Mouse (Mus musculus) B cell, adult (primary cell): Measurements from ENCODE around the gene Cldn7. TPM values are rescaled to one million over a fixed set of nuclear protein-coding genes. Genes with fewer than 3 reads are reported as not detected.

Source experiments
- total RNA-seq: library from RNA; stranded (reverse); gene quantifications from 4 replicates; pipeline ENCODE4 v1.2.4, GENCODE M21; 2023; ENCODE audit not compliant: inconsistent age

Gene Cldn7
- not detected in 4 replicates for total RNA-seq

DNA sequence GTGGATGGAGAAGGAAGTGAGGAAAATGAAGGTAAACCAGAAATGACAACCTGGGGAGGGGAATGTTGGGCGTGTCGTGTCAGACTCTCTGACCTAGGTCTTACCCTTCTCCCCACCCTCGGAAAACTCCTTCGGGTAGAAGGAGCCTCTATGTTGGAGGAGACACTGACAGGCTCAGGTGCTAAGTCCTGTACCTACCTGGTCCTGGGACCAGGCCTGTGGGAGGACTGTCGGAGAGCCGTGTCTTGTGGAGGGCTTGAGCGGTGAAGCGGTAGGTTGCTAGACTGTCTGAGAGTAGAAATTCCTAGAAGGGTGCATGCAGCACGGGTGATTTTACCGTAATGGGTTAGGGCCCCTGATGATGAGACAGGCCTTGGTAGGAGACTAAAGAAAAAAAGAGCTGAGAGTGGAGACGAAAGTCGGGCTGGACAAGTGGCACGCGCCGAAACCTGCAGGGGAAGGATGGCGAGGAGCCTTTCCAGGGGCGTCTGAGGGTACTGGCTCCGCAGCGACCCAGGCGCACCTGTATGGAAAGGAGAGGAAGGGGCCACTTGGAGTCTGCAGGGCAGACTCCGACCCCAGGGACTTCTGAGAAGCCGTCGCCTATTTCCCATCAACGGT, at the start of gene Cldn7:
Gene Cldn7, plus strand, starts transcription at position 130 of the 621 bp plus-strand sequence.

GRCm38 (mm10) chr11:69921114-69922011, 43.2 kb upstream of the Cldn7 start, which contains the start of gene Eif5a:
Gene Eif5a (minus strand): TSS chr11:69921958.

GRCm38 (mm10) chr11:69935137-69935879, 29.3 kb upstream of the Cldn7 start, which contains the start of gene Ybx2:
Gene Ybx2 (plus strand): TSS chr11:69935796.

DNA sequence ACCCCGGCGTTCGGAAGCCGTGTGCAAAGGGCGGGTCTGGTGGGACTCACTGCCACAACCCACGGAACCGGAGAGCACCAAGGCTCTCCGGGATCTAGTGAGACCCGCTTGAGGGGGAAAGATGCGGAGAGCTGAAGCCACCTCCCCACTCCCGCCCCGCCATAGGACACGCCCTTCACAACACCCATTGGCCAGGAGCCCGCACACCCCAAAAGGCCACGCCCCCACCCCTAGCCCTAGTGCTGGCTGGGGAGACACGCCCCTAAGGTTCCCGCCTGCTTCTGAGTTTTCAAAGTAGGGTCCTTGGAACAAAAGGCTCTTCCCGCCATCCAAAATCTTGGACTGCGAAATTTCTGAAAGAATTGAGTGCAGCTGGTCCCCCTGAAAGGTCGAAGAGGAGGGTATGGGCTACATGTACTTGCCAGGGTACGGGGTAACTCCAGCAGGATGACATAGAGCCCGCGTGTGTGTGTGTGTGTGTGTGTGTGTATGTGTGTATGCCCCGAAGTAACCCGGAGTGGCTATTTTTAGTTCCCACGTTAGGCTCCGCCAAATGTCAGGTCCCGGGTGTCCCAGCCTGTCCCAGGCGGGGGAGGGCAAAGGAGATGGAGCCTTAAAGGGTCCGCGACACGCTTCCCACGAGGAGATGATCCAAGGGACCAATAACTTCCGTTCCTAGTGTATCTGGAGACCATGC, 16.4 kb upstream of the Cldn7 start, which contains the start of gene Slc2a4:
Gene Slc2a4, minus strand, starts transcription at position 123 of the 697 bp plus-strand sequence.

GRCm38 (mm10) chr11:69981141-69981762, 16.7 kb downstream of the Cldn7 start, which contains the start of gene Ctdnep1:
Gene Ctdnep1 (plus strand): TSS chr11:69981156.

GRCm38 (mm10) chr11:69982225-69982624, 17.6 kb downstream of the Cldn7 start, which contains the start of gene Elp5:
Gene Elp5 (minus strand): TSS chr11:69982517.

GRCm38 (mm10) chr11:69990850-69991691, 26.5 kb downstream of the Cldn7 start, which contains the start of gene Gabarap:
Gene Gabarap (plus strand): TSS chr11:69991143.

DNA sequence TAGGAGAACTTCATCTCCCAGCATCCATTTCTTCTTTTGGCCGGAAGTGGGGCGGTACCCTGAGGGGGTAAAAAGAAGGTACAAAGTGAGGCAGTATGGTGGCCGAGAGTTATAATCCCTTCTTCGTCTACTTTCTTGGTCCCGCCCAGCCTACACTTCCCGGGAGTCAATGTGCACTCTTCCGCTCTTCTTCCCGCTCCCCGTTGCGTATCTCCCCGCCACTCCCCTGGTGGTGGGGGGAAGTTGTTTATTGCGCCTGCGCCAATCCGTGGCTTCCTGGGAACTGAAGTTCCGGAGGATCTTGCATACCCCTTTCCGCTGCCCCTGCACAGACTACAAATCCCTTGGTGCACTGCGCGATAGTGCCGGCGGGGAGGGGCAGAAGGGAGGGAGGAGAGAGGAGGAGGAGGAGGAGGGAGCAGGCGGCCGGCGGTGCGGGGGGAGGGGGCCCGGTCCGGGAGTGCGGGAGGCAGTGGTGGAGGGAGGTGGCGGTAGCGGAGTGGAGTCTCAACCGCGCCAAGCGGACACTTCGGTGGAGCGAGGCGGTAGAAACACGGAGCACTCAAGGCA, 30.9 kb downstream of the Cldn7 start, which contains the start of gene Phf23:
Gene Phf23, plus strand, starts transcription at position 387 of the 570 bp plus-strand sequence.

DNA sequence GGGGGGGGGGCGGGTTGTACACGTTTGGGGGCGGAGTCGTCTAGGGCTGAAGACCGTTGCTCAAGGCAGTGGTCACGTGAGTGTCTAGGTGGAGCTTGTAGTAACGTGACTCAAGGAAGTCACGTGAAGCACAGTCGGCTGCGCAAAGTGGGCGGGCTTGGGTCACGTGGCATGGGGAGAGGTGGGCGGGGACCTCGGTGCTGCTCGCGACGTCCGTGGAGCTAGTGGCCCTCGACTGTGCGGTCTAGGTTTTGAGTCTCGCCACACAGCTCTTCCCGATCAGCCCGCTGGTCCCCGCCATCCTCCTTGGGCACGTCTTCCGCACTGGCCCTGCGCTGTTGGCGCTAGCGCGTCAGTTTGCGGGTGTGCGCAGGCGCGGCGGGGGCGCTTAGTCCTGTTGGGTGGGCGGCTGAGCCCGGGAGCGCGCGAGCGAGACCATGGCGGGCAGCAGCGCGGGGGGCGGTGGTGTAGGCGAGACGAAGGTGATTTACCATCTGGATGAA, 35.9 kb downstream of the Cldn7 start, which contains the start of gene Dvl2:
Gene Dvl2, plus strand, starts transcription at position 200 of the 503 bp plus-strand sequence.

GRCm38 (mm10) chr11:70014880-70015558, 50.4 kb downstream of the Cldn7 start, which contains the start of gene Acadvl:
Gene Acadvl (minus strand): TSS chr11:70015411.

DNA sequence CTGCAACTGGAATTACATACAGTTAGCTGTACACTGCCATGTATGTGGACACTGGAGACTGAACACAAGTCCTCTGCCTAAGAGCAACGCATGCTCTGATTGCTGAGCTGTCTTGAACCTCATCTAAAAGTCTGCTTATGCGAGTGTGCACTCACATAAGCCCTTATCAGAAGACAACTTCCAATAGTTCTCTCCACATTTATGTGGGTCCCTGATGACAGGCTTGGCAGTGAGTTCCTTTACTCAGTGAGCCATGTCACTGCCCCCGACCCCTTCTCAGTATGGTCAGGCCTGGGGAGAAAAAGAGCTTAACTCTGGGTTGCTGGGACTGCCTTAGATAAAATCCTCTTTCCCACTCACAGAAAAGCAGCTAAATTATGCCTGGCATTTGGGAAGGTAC, 52.1 kb downstream of the Cldn7 start, which contains the start of gene Dlg4:
Gene Dlg4, plus strand, starts transcription at position 274 of the 400 bp plus-strand sequence.

Other genes starting within 250 kb of the Cldn7 start
- gene Polr2a, start 206.1 kb upstream of the Cldn7 start, total RNA-seq, result 231 to 244 TPM (median 242 TPM) in 4 replicates
- not detected in 4 replicates for gene Slc35g3, start 202.8 kb upstream of the Cldn7 start, total RNA-seq
- gene Zbtb4, start 198.9 kb upstream of the Cldn7 start, total RNA-seq, result 52.3 to 57.6 TPM (median 54.5 TPM) in 4 replicates
- gene Chrnb1, start 168.8 kb upstream of the Cldn7 start, total RNA-seq, result 8.3 to 11.3 TPM (median 10.1 TPM) in 4 replicates
- gene Fgf11, start 162.9 kb upstream of the Cldn7 start, total RNA-seq, result 0.16 to 0.27 TPM in 2 of 4 replicates, not detected in the others
- gene Tmem102, start 159.2 kb upstream of the Cldn7 start, total RNA-seq, result not detected in 4 replicates
- not detected in 4 replicates for gene Gm39566, start 149.5 kb upstream of the Cldn7 start, total RNA-seq
- not detected in 4 replicates for gene Spem2, start 146.3 kb upstream of the Cldn7 start, total RNA-seq
- not detected in 4 replicates for gene Spem1, start 142.6 kb upstream of the Cldn7 start, total RNA-seq
- 0.24 to 1.3 TPM (median 0.59 TPM) in 4 replicates for gene Nlgn2, start 127.0 kb upstream of the Cldn7 start, total RNA-seq
- gene Tmem256, start 126.3 kb upstream of the Cldn7 start, total RNA-seq, result 30.9 to 38.6 TPM (median 37.0 TPM) in 4 replicates
- gene Plscr3, start 118.4 kb upstream of the Cldn7 start, total RNA-seq, result 9.8 to 13.0 TPM (median 11.5 TPM) in 4 replicates
- gene Tnk1, start 106.0 kb upstream of the Cldn7 start, total RNA-seq, result not detected in 4 replicates
- gene Tmem95, start 86.8 kb upstream of the Cldn7 start, total RNA-seq, result not detected in 4 replicates
- 1.8 to 2.3 TPM (median 2.0 TPM) in 4 replicates for gene Kctd11, start 83.4 kb upstream of the Cldn7 start, total RNA-seq
- gene Acap1, start 69.2 kb upstream of the Cldn7 start, total RNA-seq, result 477 to 556 TPM (median 497 TPM) in 4 replicates
- gene 2810408A11Rik, start 63.8 kb upstream of the Cldn7 start, total RNA-seq, result 2.1 to 2.7 TPM (median 2.3 TPM) in 4 replicates
- gene Neurl4, start 63.7 kb upstream of the Cldn7 start, total RNA-seq, result 55.7 to 74.4 TPM (median 62.8 TPM) in 4 replicates
- 138 to 159 TPM (median 142 TPM) in 4 replicates for gene Gps2, start 50.9 kb upstream of the Cldn7 start, total RNA-seq
- gene Eif5a, start 42.8 kb upstream of the Cldn7 start, total RNA-seq, result 362 to 387 TPM (median 377 TPM) in 4 replicates
- not detected in 4 replicates for gene Ybx2, start 29.0 kb upstream of the Cldn7 start, total RNA-seq
- gene Slc2a4, start 16.6 kb upstream of the Cldn7 start, total RNA-seq, result not detected in 4 replicates
- gene Ctdnep1, start 16.4 kb downstream of the Cldn7 start, total RNA-seq, result 103 to 123 TPM (median 108 TPM) in 4 replicates
- gene Elp5, start 17.7 kb downstream of the Cldn7 start, total RNA-seq, result 34.4 to 62.8 TPM (median 46.7 TPM) in 4 replicates
- 311 to 355 TPM (median 331 TPM) in 4 replicates for gene Gabarap, start 26.4 kb downstream of the Cldn7 start, total RNA-seq
- 52.7 to 62.9 TPM (median 56.6 TPM) in 4 replicates for gene Phf23, start 31.0 kb downstream of the Cldn7 start, total RNA-seq
- gene Dvl2, start 35.8 kb downstream of the Cldn7 start, total RNA-seq, result 48.4 to 53.5 TPM (median 51.0 TPM) in 4 replicates
- 53.0 to 60.7 TPM (median 59.3 TPM) in 4 replicates for gene Acadvl, start 50.6 kb downstream of the Cldn7 start, total RNA-seq
- gene Dlg4, start 52.2 kb downstream of the Cldn7 start, total RNA-seq, result 3.5 to 5.4 TPM (median 4.2 TPM) in 4 replicates
- gene Asgr1, start 89.3 kb downstream of the Cldn7 start, total RNA-seq, result not detected in 4 replicates
- not detected in 4 replicates for gene Asgr2, start 127.9 kb downstream of the Cldn7 start, total RNA-seq
- not detected in 4 replicates for gene Mgl2, start 165.6 kb downstream of the Cldn7 start, total RNA-seq
- 0.57 TPM in 1 of 4 replicates, not detected in the others for gene Clec10a, start 191.4 kb downstream of the Cldn7 start, total RNA-seq
- not detected in 4 replicates for gene Slc16a11, start 248.0 kb downstream of the Cldn7 start, total RNA-seq